Mouse (Mus musculus) C2C12 (cell line): Measurements from ENCODE around the gene Pomgnt1. TPM values are rescaled to one million over a fixed set of nuclear protein-coding genes. Genes with fewer than 3 reads are reported as not detected.

Experiments used
- H3K27me3 ChIP-seq: one replicate; pipeline ENCODE4 v1.6.1; 2011; ENCODE audit not compliant: control insufficient read depth, insufficient read depth, insufficient read length
- H3K36me3 ChIP-seq: one replicate; pipeline ENCODE4 v1.6.1; 2011; ENCODE audit not compliant: control insufficient read depth, insufficient read depth
- H3K4me3 ChIP-seq: one replicate; pipeline ENCODE4 v1.5.1; 2011; ENCODE audit warnings: mild to moderate bottlenecking, control low read depth; ENCODE audit not compliant: poor library complexity, insufficient read depth, severe bottlenecking
- H3K79me2 ChIP-seq: one replicate; pipeline ENCODE4 v1.6.1; 2011; ENCODE audit not compliant: control insufficient read depth, insufficient read depth
- H3K79me3 ChIP-seq: one replicate; pipeline ENCODE4 v1.6.1; 2011; ENCODE audit warnings: low read depth, control low read depth
- H3ac ChIP-seq: one replicate; pipeline ENCODE3; 2011; ENCODE audit warnings: low read depth; ENCODE audit not compliant: control insufficient read depth, insufficient read length
- CEBPB ChIP-seq: IDR thresholded peaks from one replicate; pipeline ENCODE4 v1.6.1; 2011; ENCODE audit warnings: low read depth, mild to moderate bottlenecking, control low read depth, moderate library complexity
- CTCF ChIP-seq: IDR thresholded peaks from one replicate; pipeline ENCODE4 v1.5.1; 2011; ENCODE audit not compliant: control insufficient read depth, insufficient read depth, insufficient read length
- FOSL1 ChIP-seq: IDR thresholded peaks from one replicate; pipeline ENCODE4 v1.8.0; 2011; ENCODE audit warnings: mild to moderate bottlenecking, low read length; ENCODE audit not compliant: poor library complexity, insufficient read depth, severe bottlenecking
- MAX ChIP-seq: IDR thresholded peaks from one replicate; pipeline ENCODE4 v1.6.1; 2011; ENCODE audit warnings: mild to moderate bottlenecking, control low read depth
- MYOD1 ChIP-seq: IDR thresholded peaks from one replicate; pipeline ENCODE4 v1.6.1; 2011; ENCODE audit warnings: low read depth; ENCODE audit not compliant: control insufficient read depth, insufficient read length
- MYOG ChIP-seq: IDR thresholded peaks from one replicate; pipeline ENCODE4 v1.6.1; 2011; ENCODE audit not compliant: control insufficient read depth, insufficient read length; ENCODE audit errors: extremely low read depth
- USF1 ChIP-seq: IDR thresholded peaks from one replicate; pipeline ENCODE4 v1.6.1; 2011; ENCODE audit warnings: low read depth, mild to moderate bottlenecking, control low read depth, moderate library complexity
- polyA plus RNA-seq: library from polyadenylated mRNA; unstranded; fragments of >200 nt; fragmentation: generic; extraction: Trizol; gene quantifications from one replicate; pipeline ENCODE4 v1.2.1, GENCODE M21; 2012; ENCODE audit warnings: missing spikeins

The Pomgnt1 gene
- polyA plus RNA-seq, 1 experiment, result 60.4 TPM

DNA sequence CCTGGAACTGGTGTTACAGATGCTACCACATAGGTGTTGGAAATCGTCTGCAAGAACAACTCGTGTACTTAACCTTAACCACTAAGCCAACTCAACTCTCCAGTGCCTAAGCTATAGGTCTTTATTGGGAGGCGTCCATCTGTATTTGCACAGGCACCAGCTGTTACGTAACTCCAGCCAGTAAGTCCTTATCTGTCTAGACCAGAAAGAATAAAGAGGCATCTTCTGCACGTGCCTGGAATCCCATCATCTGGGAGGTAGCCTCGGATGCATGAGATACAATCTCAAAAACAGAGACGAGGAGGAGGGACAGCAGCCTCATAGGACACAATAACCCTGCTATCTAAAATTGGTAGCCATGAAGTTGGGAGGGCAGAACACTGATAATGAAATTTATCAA lies 22.7 kb upstream of the Pomgnt1 start:
- no peak overlapping the region for H3ac ChIP-seq
- H3K27me3 ChIP-seq, result no peaks in the 10 kb centered on the region
- no peaks in the 10 kb centered on the region for H3K79me3 ChIP-seq
- H3K4me3 ChIP-seq, result no peak overlapping the region
- TF ChIP-seq MYOD1 (no peak), USF1 (no peak), MYOG (no peak), CEBPB (no peak), FOSL1 (no peak), CTCF (no peak)
- no peaks in the 10 kb centered on the region for H3K79me2 ChIP-seq
- H3K36me3 ChIP-seq, result peaks cover 85% of the 10 kb centered on the region

DNA sequence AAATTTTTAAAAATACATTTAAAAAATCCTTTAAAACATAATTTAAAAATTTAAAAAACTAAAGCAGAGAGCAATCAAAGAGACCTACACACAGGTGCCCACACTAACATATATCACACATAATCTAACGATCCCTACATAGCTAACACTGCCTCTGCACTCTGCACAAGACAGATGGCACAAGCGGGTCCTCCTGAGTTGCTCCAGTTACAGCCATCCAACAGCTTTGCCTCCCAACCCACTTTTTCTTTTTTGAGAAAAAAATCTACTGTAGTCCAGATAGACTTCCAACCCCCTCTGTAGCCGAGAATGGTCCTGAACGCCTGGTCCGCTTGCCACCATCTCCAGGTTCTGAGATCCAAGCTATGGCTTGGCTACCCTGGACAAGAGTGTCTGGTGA lies 18.4 kb upstream of the Pomgnt1 start:
- no peak overlapping the region for H3K4me3 ChIP-seq
- peaks cover 66% of the 10 kb centered on the region for H3K36me3 ChIP-seq
- H3K79me3 ChIP-seq, result no peaks in the 10 kb centered on the region
- H3K27me3 ChIP-seq, result no peaks in the 10 kb centered on the region
- TF ChIP-seq MYOG (no peak), USF1 (no peak), FOSL1 (no peak), MAX (no peak), CTCF (no peak), CEBPB (no peak), MYOD1 (no peak)
- no peaks in the 10 kb centered on the region for H3K79me2 ChIP-seq
- no peak overlapping the region for H3ac ChIP-seq

DNA sequence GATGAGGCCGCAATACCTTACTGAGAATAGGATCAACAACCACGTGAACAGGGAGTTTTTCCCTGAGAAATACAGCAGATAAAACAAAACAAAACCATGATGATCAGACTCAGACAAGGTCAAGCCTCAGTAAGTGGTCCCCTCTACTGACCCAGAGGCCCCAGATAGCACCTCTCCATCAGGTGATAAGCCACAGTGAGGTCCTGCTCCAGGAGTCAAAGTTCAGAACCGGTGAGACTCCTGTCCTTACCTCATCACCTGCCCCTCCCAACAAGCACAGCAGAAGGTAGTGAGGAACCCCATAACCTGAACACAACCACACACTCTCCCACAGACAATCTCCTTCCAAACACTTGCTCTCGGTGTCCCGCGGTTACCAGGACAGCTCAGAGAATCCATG lies 12.9 kb upstream of the Pomgnt1 start:
- TF ChIP-seq MAX, result no peak
- no peak for TF ChIP-seq USF1
- TF ChIP-seq CTCF, result no peak
- TF ChIP-seq MYOD1, result no peak
- TF ChIP-seq MYOG, result no peak
- Histone ChIP-seq H3K79me2 (no peaks in the 10 kb centered on the region), H3K36me3 (peaks cover 50% of the 10 kb centered on the region), H3ac (no peak overlapping the region), H3K4me3 (no peak overlapping the region), H3K79me3 (no peaks in the 10 kb centered on the region), H3K27me3 (no peaks in the 10 kb centered on the region)

DNA sequence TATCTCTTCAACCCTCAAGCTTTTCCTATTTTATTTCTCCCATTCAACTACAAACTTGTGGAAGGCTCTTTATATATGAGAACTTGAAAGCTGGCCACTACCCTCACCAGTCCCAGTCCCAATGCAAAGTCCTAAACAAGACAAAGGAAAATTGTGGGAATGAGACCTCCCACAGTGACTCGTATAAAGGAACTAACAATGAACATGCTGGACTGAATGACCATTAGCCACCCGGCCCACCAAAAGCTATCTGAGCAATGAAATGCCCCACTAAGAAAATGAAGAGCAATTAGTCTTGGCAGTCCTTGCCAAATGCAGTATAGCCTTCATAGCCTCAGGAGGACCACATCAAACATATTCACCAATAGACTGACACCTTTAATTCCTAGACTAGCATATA lies 12.2 kb upstream of the Pomgnt1 start:
- no peak overlapping the region for H3K4me3 ChIP-seq
- H3K79me2 ChIP-seq, result no peaks in the 10 kb centered on the region
- no peaks in the 10 kb centered on the region for H3K79me3 ChIP-seq
- H3K36me3 ChIP-seq, result peaks cover 46% of the 10 kb centered on the region
- H3K27me3 ChIP-seq, result no peaks in the 10 kb centered on the region
- no peak for TF ChIP-seq MYOG
- no peak for TF ChIP-seq CTCF
- TF ChIP-seq MYOD1, result no peak
- TF ChIP-seq FOSL1, result no peak
- TF ChIP-seq USF1, result no peak
- TF ChIP-seq CEBPB, result no peak
- no peak overlapping the region for H3ac ChIP-seq

DNA sequence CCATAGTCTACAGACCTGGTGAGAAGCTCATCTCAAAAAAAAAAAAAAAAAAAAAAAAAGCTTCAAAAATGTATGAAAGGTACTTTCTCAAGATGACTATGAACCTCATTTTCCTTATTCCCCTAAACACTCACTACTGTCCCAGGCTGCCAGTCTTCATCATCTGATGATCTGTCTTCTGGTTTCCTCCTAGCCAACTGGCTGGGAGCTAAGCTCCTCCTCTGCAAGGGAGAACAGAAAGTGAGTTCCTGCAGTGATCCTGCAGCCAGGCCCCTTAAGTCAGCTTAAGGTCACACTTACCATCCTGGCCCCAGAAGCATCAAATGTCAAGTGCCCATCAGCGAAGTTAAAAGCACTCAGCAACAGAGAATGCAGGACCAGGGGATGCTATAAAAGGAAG lies 878 bp upstream of the Pomgnt1 start:
- peak overlapping the region; percentile 66 for H3ac ChIP-seq
- peak overlapping the region; percentile 54 for H3K4me3 ChIP-seq
- peaks cover 5% of the 10 kb centered on the region for H3K79me3 ChIP-seq
- peaks cover 27% of the 10 kb centered on the region for H3K79me2 ChIP-seq
- H3K27me3 ChIP-seq, result no peaks in the 10 kb centered on the region
- H3K36me3 ChIP-seq, result peaks cover 4% of the 10 kb centered on the region
- TF ChIP-seq CTCF, result no peak
- no peak for TF ChIP-seq MYOG

GRCm38 (mm10) chr4:116125803-116126386 lies 2.3 kb downstream of the Pomgnt1 start:
- no peaks in the 10 kb centered on the region for H3K27me3 ChIP-seq
- no peak overlapping the region for H3K4me3 ChIP-seq
- TF ChIP-seq USF1, result no peak
- TF ChIP-seq MYOD1, result no peak
- no peak for TF ChIP-seq MYOG
- TF ChIP-seq CEBPB, result no peak
- TF ChIP-seq FOSL1, result no peak
- no peak for TF ChIP-seq CTCF
- no peak for TF ChIP-seq MAX
- no peaks in the 10 kb centered on the region for H3K36me3 ChIP-seq
- H3K79me3 ChIP-seq, result peaks cover 5% of the 10 kb centered on the region
- H3K79me2 ChIP-seq, result peaks cover 21% of the 10 kb centered on the region
- H3ac ChIP-seq, result no peak overlapping the region
